Mouse (Mus musculus) stomach, postnatal 0 days (tissue): ENCODE measurements around the gene Pigx.
A peak's percentile ranks its signal among the peaks of the same experiment; 100 is the strongest.

Experiments used
- CTCF ChIP-seq: IDR thresholded peaks from 2 replicates; pipeline ENCODE4 v1.5.1; 2016; ENCODE audit warnings: antibody characterized with exemption, low read depth, mild to moderate bottlenecking, moderate library complexity
- EP300 ChIP-seq: optimal IDR thresholded peaks from 2 replicates; pipeline ENCODE3; 2016; ENCODE audit warnings: antibody characterized with exemption

DNA sequence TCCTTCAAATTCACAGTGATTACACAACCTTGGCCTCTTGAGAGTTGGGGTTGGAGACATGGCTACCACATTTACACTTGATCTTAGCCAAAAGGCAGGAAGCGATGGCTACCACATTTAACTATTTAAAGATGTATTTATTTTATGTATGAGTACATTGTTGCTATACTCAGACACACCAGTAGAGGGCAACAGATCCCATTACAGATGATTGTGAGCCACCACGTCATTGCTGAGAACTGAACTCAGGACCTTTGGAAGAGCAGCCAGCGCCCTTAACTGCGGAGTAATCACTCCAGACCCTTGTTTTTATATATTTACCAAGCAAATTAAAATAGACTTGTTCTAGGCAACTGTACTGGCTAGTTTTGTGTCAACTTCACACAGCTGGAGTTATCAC is 57.2 kb downstream of the Pigx start:
- TF ChIP-seq CTCF, result peak; percentile 57
- no peak for TF ChIP-seq EP300
